Mouse (Mus musculus): ENCODE measurements around the gene Senp6. TPM values are rescaled to one million over a fixed set of nuclear protein-coding genes. Genes with fewer than 3 reads are reported as not detected.
"Not testable (repeated sequence)": the region's sequence is repeated elsewhere in the genome, so short reads cannot be mapped to it uniquely, and the experiment has no call there.

Senp6 gene
- polyA plus RNA-seq, 1 experiment from 2014 or later: 57.8 TPM

- ATAC-seq (ENCODE audit: low FRiP score, low read depth): no peak
- WGBS: 78% methylated on average over 5 of the region's 5 CpGs
- no peak overlapping the region for H3K4me2 ChIP-seq (replicated peaks)
These were observed 13.8 kb upstream of the Senp6 start for GRCm38 (mm10) chr9:80052951-80053350.

GRCm38 (mm10) chr9:80057690-80058089 lies 9.0 kb upstream of the Senp6 start:
- no peak overlapping the region for H3K4me2 ChIP-seq (replicated peaks)
- no peak overlapping the region for H3K27ac ChIP-seq
- H3K4me3 ChIP-seq: no peak overlapping the region
- 72% methylated on average over 2 of the region's 2 CpGs for WGBS
- ATAC-seq (ENCODE audit: low FRiP score, low read depth): no peak
- no peaks in the 10 kb centered on the region for H3K27me3 ChIP-seq
- no peaks in the 10 kb centered on the region for H3K36me3 ChIP-seq
- no peak overlapping the region for H3K9ac ChIP-seq
- peaks cover 6% of the 10 kb centered on the region; the same call in 1 of the 2 replicates for H3K4me1 ChIP-seq
- peaks cover 9% of the 10 kb centered on the region; the same call in 1 of the 2 replicates for H3K9me3 ChIP-seq

More at GRCm38 (mm10) chr9:80052951-80053350, 13.8 kb upstream of the Senp6 start:
- H3K36me3 ChIP-seq: no peaks in the 10 kb centered on the region
- no peak overlapping the region for H3K4me3 ChIP-seq
- no peaks in the 10 kb centered on the region for H3K4me1 ChIP-seq
- peaks cover 6% of the 10 kb centered on the region; the same call in 1 of the 2 replicates for H3K9me3 ChIP-seq
- no peaks in the 10 kb centered on the region for H3K27me3 ChIP-seq
- H3K27ac ChIP-seq: no peak overlapping the region
- no peak overlapping the region for H3K9ac ChIP-seq

- ATAC-seq (ENCODE audit: low FRiP score, low read depth); H3K4me3 ChIP-seq; H3K4me2 ChIP-seq (replicated peaks); H3K27ac ChIP-seq; H3K36me3 ChIP-seq; H3K9me3 ChIP-seq; H3K27me3 ChIP-seq; H3K9ac ChIP-seq: not testable (repeated sequence)
- 96% methylated on average over 2 of the region's 2 CpGs for WGBS
- peaks cover 15% of the 10 kb centered on the region for H3K4me1 ChIP-seq
These were observed 1.2 kb upstream of the Senp6 start for GRCm38 (mm10) chr9:80065495-80065894.

GRCm38 (mm10) chr9:80067221-80068027 lies 721 bp downstream of the Senp6 start:
- peak overlapping the region; percentile 99 for H3K9ac ChIP-seq
- H3K9me3 ChIP-seq: 0 out of 2 replicates have a peak, but pooled peaks cover 7% of the 10 kb centered on the region
- peak overlapping the region; percentile 67 for H3K4me2 ChIP-seq (replicated peaks)
- peak; percentile 82 for ATAC-seq (ENCODE audit: low FRiP score, low read depth)
- no peaks in the 10 kb centered on the region for H3K36me3 ChIP-seq
- no peaks in the 10 kb centered on the region for H3K27me3 ChIP-seq
- 0% methylated on average over 79 of the region's 93 CpGs for WGBS
- H3K4me1 ChIP-seq: peaks cover 33% of the 10 kb centered on the region
- H3K27ac ChIP-seq: peak overlapping the region; percentile 100
- peak overlapping the region; percentile 90 for H3K4me3 ChIP-seq

GRCm38 (mm10) chr9:80068028-80068515 lies 1.4 kb downstream of the Senp6 start:
- Histone ChIP-seq H3K9me3 (0 out of 2 replicates have a peak, but pooled peaks cover 1% of the 10 kb centered on the region), H3K36me3 (no peaks in the 10 kb centered on the region), H3K27me3 (no peaks in the 10 kb centered on the region), H3K4me2 (replicated peaks) (peak overlapping the region; percentile 67), H3K27ac (peak overlapping the region; percentile 100), H3K4me3 (peak overlapping the region; percentile 90), H3K9ac (peak overlapping the region; percentile 99), H3K4me1 (peaks cover 33% of the 10 kb centered on the region)
- under 1% methylated on average over 18 of the region's 18 CpGs for WGBS
- ATAC-seq (ENCODE audit: low FRiP score, low read depth): no peak

- Histone ChIP-seq H3K4me3 (peak overlapping the region; percentile 90), H3K4me1 (peaks cover 33% of the 10 kb centered on the region), H3K27me3 (no peaks in the 10 kb centered on the region), H3K27ac (no peak overlapping the region), H3K36me3 (no peaks in the 10 kb centered on the region), H3K9me3 (no peaks in the 10 kb centered on the region), H3K9ac (peak overlapping the region; percentile 99), H3K4me2 (replicated peaks) (peak overlapping the region; percentile 67)
- no peak for ATAC-seq (ENCODE audit: low FRiP score, low read depth)
- WGBS: 47% methylated on average over 11 of the region's 11 CpGs
These were observed 2.1 kb downstream of the Senp6 start for GRCm38 (mm10) chr9:80068735-80069315.

- Histone ChIP-seq H3K9me3 (no peaks in the 10 kb centered on the region), H3K4me1 (peaks cover 44% of the 10 kb centered on the region), H3K4me2 (replicated peaks) (no peak overlapping the region), H3K36me3 (no peaks in the 10 kb centered on the region), H3K9ac (no peak overlapping the region), H3K27ac (no peak overlapping the region), H3K4me3 (no peak overlapping the region), H3K27me3 (no peaks in the 10 kb centered on the region)
- WGBS: 86% methylated on average over 3 of the region's 3 CpGs
- ATAC-seq (ENCODE audit: low FRiP score, low read depth): no peak
These were observed 3.3 kb downstream of the Senp6 start for GRCm38 (mm10) chr9:80070026-80070425.

GRCm38 (mm10) chr9:80071616-80072015 lies 4.9 kb downstream of the Senp6 start:
- ATAC-seq (ENCODE audit: low FRiP score, low read depth): no peak
- Histone ChIP-seq H3K27me3 (no peaks in the 10 kb centered on the region), H3K9me3 (no peaks in the 10 kb centered on the region), H3K4me1 (peaks cover 50% of the 10 kb centered on the region), H3K27ac (no peak overlapping the region), H3K9ac (no peak overlapping the region), H3K4me3 (no peak overlapping the region), H3K4me2 (replicated peaks) (no peak overlapping the region), H3K36me3 (no peaks in the 10 kb centered on the region)
- 67% methylated on average over 3 of the region's 3 CpGs for WGBS

- H3K36me3 ChIP-seq: no peaks in the 10 kb centered on the region
- no peak for ATAC-seq (ENCODE audit: low FRiP score, low read depth)
- H3K27ac ChIP-seq: no peak overlapping the region
- peaks cover 48% of the 10 kb centered on the region for H3K4me1 ChIP-seq
- 86% methylated on average over 1 of the region's 1 CpGs for WGBS
- no peaks in the 10 kb centered on the region for H3K9me3 ChIP-seq
- H3K27me3 ChIP-seq: no peaks in the 10 kb centered on the region
- H3K9ac ChIP-seq: no peak overlapping the region
- H3K4me3 ChIP-seq: no peak overlapping the region
- H3K4me2 ChIP-seq (replicated peaks): no peak overlapping the region
These were observed 7.4 kb downstream of the Senp6 start for GRCm38 (mm10) chr9:80074067-80074466.

- Histone ChIP-seq H3K36me3 (peaks cover 7% of the 10 kb centered on the region; the same call in 1 of the 2 replicates), H3K4me2 (replicated peaks) (no peak overlapping the region), H3K9ac (no peak overlapping the region), H3K27ac (no peak overlapping the region), H3K4me1 (peaks cover 42% of the 10 kb centered on the region), H3K27me3 (no peaks in the 10 kb centered on the region), H3K4me3 (no peak overlapping the region), H3K9me3 (no peaks in the 10 kb centered on the region)
- ATAC-seq (ENCODE audit: low FRiP score, low read depth): no peak
These were observed 8.2 kb downstream of the Senp6 start for GRCm38 (mm10) chr9:80074949-80075348.

GRCm38 (mm10) chr9:80080941-80081340 lies 14.2 kb downstream of the Senp6 start:
- Histone ChIP-seq H3K9me3 (no peaks in the 10 kb centered on the region), H3K4me2 (replicated peaks) (no peak overlapping the region), H3K27ac (no peak overlapping the region), H3K9ac (no peak overlapping the region), H3K36me3 (peaks cover 11% of the 10 kb centered on the region), H3K4me1 (peaks cover 24% of the 10 kb centered on the region), H3K4me3 (no peak overlapping the region), H3K27me3 (no peaks in the 10 kb centered on the region)
- 79% methylated on average over 1 of the region's 1 CpGs for WGBS
- no peak for ATAC-seq (ENCODE audit: low FRiP score, low read depth)

GRCm38 (mm10) chr9:80084429-80085092 lies 17.9 kb downstream of the Senp6 start:
- peaks cover 29% of the 10 kb centered on the region for H3K4me1 ChIP-seq
- peak overlapping the region; percentile 10; the same call in 1 of the 2 replicates for H3K27ac ChIP-seq
- no peak for ATAC-seq (ENCODE audit: low FRiP score, low read depth)
- no peaks in the 10 kb centered on the region for H3K27me3 ChIP-seq
- peaks cover 9% of the 10 kb centered on the region for H3K36me3 ChIP-seq
- no peaks in the 10 kb centered on the region for H3K9me3 ChIP-seq
- H3K4me2 ChIP-seq (replicated peaks): no peak overlapping the region
- H3K9ac ChIP-seq: no peak overlapping the region
- H3K4me3 ChIP-seq: no peak overlapping the region
- WGBS: 82% methylated on average over 10 of the region's 10 CpGs
